Mouse (Mus musculus) left cerebral cortex, adult 2 months (tissue): ENCODE measurements around the gene Dhx9. TPM values are rescaled to one million over a fixed set of nuclear protein-coding genes. Genes with fewer than 3 reads are reported as not detected.

Experiments used
- DNase-seq, 2 experiments: peaks; one replicate each; pipeline ENCODE4 v3.0.0; 2021 to 2022; ENCODE audit warnings: low spot score in 2 of 2, mixed read lengths in 1 of 2; ENCODE audit errors: extremely low spot score in 1 of 2
- H3K27ac ChIP-seq: fragments of 200-600 bp; 2 replicates; pipeline ENCODE4 v1.8.1; 2022
- H3K4me3 ChIP-seq: fragments of 200-600 bp; 2 replicates; pipeline ENCODE4 v1.8.1; 2022
- CTCF ChIP-seq: fragments of 200-600 bp; IDR thresholded peaks from 2 replicates; pipeline ENCODE4 v1.8.1; 2022; ENCODE audit warnings: antibody characterized with exemption, mild to moderate bottlenecking, moderate library complexity
- intact Hi-C: fragments of 180-260 bp; cut with DNase I; formaldehyde crosslinking; loops from one replicate; pipeline ENCODE4 v1.15.1; 2025
- total RNA-seq, 2 experiments: library from RNA; stranded (reverse); gene quantifications; 2 replicates each; pipeline ENCODE4 v1.2.3; 2021

Dhx9 gene
- total RNA-seq, 2 experiments from 2014 or later = 95.3 to 102 TPM

DNA sequence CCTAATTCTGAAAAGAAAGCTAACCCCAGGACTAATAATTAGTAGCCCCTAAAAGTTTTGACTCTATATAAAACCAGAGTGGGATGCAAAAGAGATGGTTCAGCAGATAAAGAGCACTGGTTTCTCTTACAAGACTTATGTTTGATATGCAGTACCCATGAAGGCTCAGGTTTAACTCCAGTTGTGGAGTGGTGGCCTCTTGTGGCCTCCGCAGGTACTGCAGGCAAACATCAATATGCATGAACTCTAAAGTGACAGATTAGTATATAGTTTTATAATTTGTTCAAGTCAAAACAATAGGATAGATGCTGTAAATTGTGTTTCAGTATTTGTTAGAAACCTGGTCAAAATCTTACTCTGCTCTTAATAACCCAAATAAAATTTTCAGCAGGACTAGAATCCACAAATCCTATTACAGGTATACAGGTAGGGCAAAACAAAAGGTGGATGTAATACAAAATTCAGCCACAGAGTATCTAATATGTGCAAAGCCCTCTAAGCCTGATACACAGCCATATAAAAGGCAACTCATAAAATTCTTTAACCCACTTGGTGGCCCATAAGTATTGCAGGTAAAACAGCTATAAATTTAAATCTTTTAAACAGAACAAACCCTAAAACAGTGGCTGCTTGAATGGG, 7.0 kb downstream of the Dhx9 start:
- Histone ChIP-seq H3K4me3 (no peak overlapping the region), H3K27ac (no peak overlapping the region)
- TF ChIP-seq CTCF = peak; percentile 94
- intact Hi-C loops = no loop called here
- peak; percentile 51 to 63 for DNase-seq

DNA sequence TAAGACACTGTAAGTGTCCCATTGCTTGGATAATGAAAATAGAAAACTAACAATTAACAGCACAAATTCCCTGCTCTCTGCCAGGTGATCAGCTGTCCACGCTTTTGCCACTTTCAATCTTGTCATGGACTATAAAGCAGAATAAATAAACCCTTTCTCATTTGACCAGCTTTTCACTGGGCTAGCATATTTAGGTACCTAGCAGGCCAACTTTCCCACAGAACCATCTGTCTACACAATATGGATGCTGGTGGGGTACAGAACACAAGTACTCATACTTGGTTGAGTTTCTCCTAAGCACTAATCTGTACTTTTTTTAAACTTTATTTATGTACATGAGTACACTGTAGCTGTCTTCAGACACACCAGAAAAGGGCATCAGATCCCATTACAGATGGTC, 8.2 kb downstream of the Dhx9 start:
- intact Hi-C loops = no loop called here
- TF ChIP-seq CTCF = no peak
- no peak overlapping the region for H3K4me3 ChIP-seq

DNA sequence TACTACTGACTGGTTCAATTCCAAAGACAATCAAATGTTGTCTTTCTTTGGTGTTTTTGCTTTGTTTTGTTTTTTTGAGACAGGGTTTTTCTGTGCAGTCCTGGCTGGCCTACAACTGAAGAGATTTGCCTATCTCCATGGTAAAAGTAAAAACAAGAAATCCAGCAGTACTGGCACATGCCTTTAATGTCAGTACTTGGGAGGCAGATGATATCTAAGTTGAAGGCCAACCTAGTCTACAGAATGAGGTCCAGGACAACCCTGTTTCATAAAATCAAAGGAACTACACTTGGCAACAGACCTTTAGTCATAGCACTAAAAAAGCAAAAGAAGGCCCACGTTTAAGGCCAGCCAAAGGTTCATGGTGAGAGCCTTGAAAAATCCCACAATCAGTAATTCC, 25.7 kb downstream of the Dhx9 start:
- DNase-seq = no peak
- no peak overlapping the region for H3K27ac ChIP-seq
- no peak for TF ChIP-seq CTCF
- H3K4me3 ChIP-seq = no peak overlapping the region
- intact Hi-C loops = loop anchor here (10.0 kb wide), 1 partner anchor 607 kb away; no protein-coding TSS in a partner anchor

More for the DNA sequence above, 8.2 kb downstream of the Dhx9 start:
- no peak overlapping the region for H3K27ac ChIP-seq
- no peak for DNase-seq

DNA sequence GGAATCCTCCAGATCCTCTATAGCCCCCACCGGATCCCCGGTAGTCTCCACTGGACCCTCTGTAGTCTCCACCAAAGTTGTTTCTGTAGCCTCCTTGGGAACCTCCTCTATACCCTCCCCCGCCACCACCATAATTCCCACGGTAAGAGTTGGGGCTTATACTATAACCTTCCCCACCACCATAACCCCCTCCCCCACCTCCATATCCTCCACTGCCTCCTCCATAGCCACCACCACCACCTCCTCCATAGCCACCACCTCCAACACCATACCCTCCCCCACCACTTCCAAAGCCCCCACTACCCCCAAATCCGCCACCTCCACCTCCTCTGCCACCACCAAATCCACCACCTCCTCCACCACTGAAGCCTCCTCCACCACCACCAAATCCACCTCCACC, 31.3 kb downstream of the Dhx9 start:
- intact Hi-C loops = no loop called here
- no peak for TF ChIP-seq CTCF
- Histone ChIP-seq H3K4me3 (no peak overlapping the region), H3K27ac (no peak overlapping the region)
- DNase-seq = no peak

DNA sequence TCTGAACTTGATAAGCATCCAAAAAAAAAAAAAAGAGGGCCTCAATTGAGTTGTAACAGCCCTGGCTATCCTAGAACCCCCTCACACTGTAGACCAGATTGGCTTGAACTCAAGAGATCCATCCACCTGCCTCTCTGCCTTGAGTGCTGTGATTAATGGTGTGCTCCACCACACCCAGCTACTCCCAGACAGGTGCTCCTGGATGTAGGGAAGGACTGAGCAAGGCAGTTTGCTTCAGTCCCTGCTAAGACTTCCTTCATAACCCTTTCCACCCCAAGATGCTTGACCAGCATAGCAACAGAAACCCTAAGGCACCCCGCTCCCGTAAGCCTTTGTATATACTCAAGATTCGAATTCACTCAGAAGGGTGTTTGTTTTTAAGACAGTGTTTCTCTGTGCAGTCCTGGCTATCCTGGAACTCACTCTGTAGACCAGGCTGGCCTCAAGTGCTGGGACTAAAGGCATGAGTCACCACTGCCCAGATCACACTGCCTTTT, 34.3 kb downstream of the Dhx9 start:
- no peak for TF ChIP-seq CTCF
- intact Hi-C loops = no loop called here
- no peak for DNase-seq
- Histone ChIP-seq H3K27ac (no peak overlapping the region), H3K4me3 (no peak overlapping the region)

DNA sequence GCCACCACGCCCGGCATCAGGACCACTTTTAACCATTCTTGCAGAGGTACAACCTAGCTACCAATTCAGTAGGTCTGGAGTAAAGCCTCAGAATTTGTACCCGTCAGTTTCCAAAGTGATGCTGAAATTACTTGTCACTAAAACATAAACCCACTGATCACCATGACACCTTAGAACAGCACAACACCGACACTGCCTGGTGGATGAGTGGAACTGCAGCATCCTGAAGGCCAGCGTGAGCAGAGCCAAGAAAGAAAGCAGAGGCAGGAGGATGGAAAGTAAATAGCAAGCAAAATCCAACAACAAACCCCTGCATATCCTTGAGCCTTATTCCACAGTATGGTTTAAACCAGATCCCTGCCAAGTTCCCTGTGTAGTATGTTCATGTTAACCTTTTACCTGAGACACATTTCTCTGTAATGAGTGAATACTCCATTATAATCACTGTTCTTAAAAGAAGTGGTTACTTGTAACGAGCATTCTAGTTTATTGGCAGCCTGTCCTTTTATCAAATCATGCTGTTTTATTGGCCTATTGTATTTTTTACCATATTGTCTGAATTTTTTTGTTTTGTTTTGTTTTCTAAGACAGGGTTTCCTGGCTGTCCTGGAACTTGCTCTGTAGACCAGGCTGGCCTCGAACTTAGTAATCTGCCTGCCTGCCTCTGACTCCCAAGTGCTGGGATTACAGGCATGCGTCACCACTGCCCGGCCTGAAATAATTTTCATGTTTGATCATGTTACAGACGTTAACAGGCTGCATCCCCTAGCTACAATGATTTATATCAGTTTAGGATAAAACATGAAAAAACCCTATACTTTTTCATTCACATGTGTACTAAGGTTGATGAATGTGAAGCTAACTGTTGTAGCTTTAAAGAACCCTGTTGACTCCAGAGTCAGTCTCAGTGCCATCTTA, 36.0 kb downstream of the Dhx9 start:
- TF ChIP-seq CTCF = peak; percentile 86
- H3K27ac ChIP-seq = no peak overlapping the region
- H3K4me3 ChIP-seq = no peak overlapping the region
- peak in 1 of 2 experiments; percentile 49 for DNase-seq
- intact Hi-C loops = no loop called here

DNA sequence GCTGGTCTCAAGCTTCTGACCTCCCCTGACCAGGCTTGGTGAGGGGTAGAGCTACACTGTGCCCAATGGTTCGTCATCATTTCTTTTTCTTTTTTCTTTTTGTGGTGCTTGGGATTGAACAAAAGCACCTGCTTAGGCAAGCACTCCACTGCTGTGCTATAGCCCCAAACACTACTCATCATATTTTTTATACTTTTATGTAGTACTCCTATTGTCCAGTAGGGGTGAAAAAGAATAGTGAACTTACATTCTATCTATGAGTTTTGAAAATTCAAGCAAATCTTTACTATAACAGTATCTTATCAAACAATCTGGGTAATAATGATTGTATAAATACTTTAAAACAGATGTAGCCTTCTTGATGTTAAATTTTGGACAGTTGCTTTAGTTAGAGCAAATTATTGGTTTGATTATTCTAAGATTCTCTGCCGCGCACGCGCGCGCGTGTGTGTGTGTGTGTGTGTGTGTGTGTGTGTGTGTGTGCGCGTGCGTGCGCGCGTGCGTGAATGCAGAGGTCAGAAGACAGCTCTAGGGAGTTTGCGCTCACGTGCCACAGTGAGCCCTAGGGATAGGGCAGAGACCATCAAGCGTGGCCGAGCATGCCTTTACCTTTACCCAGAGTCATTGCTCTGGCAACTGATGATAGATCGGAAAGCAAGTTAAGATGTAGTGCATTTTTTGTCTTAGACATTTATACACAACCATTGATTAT, 41.2 kb downstream of the Dhx9 start:
- Histone ChIP-seq H3K4me3 (no peak overlapping the region), H3K27ac (no peak overlapping the region)
- intact Hi-C loops = no loop called here
- peak; percentile 35 for TF ChIP-seq CTCF
- DNase-seq = no peak

DNA sequence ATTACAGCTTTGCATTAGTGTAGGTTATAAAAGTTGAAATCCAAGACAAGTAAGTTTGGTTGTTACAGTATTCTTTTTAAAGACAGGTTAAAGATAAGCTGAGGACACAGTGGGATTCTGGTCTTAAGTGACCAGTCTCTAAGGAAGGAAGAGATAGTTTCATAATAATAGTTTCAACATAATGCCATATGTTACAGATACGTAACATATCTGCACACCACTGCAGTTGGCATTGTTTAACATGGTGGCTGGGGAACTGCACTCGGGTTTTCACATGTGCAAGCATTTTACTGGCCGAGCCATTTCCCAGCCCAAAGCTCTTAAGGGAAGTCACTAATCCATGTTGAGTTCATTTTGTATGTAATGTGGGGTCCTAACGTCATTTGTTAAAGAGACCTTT, 43.8 kb downstream of the Dhx9 start:
- no peak for TF ChIP-seq CTCF
- Histone ChIP-seq H3K4me3 (no peak overlapping the region), H3K27ac (no peak overlapping the region)
- no peak for DNase-seq
- intact Hi-C loops = no loop called here

DNA sequence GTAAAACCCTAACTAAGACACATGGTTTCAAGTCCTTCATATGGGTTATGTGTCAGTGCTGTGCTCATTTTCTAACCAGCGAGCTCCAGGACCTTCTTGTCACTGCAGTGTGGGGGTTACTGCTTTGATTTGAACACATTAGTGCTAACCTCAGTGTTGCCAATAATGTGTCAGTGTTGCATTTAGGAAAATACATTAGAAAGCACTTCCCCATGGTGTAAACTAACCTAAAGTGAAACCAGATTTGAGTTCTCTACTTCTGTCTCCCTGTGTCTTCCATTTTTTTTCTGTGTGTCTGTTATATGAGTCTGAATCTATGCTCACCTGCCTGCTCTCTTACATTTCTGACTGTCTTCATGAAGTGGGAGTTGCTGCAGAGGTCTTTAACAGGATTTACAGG, 44.4 kb downstream of the Dhx9 start:
- DNase-seq = no peak
- intact Hi-C loops = no loop called here
- H3K4me3 ChIP-seq = no peak overlapping the region
- no peak for TF ChIP-seq CTCF
- no peak overlapping the region for H3K27ac ChIP-seq

DNA sequence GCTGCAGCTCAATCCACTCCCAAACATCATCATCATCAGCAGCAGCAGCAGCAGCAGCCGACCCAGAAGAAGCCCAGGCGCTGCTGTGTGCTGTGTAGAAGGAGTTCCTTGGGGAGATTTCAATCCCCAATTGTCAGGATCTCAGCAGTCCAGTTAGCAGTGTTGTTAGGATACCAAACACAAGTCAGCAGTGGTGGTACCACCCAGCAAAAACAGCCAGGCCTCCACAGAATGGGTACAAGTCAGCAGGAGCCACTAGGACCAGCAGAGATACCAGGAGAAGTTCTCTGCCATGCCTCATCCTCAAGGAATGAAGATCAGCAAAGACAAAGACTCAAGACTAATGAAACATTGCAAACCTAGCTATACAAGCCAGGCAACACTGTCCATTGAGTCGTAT, 45.8 kb downstream of the Dhx9 start:
- Histone ChIP-seq H3K27ac (no peak overlapping the region), H3K4me3 (no peak overlapping the region)
- TF ChIP-seq CTCF = no peak
- DNase-seq = no peak
- intact Hi-C loops = no loop called here

DNA sequence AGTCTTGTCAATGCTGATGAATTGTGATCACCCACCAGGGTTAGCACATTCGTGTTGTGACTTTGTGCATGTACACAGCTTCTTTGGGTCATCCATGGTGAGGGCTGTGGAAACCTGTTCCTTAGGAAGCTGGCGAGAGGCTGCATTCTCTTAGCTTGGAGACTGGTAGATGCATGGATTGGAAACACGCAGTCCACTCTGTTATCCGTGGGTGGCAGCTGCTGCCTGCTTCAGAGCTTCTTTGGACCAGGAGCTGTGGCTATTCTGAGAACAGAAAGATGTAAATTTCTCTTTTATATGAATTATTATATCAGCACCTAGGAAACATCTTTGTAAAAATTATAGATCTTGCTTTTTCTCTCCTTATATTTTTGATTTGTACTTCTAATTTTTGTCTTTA, 46.7 kb downstream of the Dhx9 start:
- Histone ChIP-seq H3K4me3 (no peak overlapping the region), H3K27ac (peak overlapping the region; percentile 64; the same call in 1 of the 2 replicates)
- intact Hi-C loops = no loop called here
- TF ChIP-seq CTCF = no peak
- no peak for DNase-seq

DNA sequence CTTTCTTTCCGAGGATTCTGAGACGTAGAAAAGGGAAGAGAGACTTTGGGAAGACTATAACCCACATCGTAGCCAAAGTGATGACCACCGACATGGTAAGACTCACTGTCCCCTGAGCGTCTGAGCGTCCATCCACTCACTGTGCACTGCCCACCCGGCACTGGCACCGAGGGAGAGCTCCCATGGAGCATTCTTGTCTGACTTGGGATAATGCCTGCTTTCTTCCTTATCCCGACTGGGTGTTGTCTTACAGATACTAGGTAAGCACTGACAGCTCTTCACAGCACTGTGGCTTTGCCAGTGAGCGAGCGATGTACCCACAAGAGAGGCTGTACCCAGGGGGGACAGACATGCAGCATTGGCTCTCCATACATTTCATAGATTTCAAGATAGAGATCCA, 49.9 kb downstream of the Dhx9 start:
- DNase-seq = no peak
- H3K27ac ChIP-seq = no peak overlapping the region
- intact Hi-C loops = no loop called here
- TF ChIP-seq CTCF = no peak
- no peak overlapping the region for H3K4me3 ChIP-seq
